Mouse (Mus musculus) left cerebral cortex, postnatal 4 days (tissue): ENCODE data around the gene Stx11. TPM values are rescaled to one million over a fixed set of nuclear protein-coding genes. Genes with fewer than 3 reads are reported as not detected.
"Not testable (repeated sequence)": the region's sequence is repeated elsewhere in the genome, so short reads cannot be mapped to it uniquely, and the experiment has no call there.

Source experiments
- DNase-seq: peaks from one replicate; pipeline ENCODE4 v3.0.0-alpha.2; 2022
- intact Hi-C: fragments of 180-260 bp; cut with DNase I; formaldehyde crosslinking; loops from one replicate; pipeline ENCODE4 v1.15.1; 2025
- total RNA-seq, 2 experiments: library from RNA; stranded (reverse); gene quantifications; 2 replicates each; pipeline ENCODE4 v1.2.3; 2021

Gene Stx11
- total RNA-seq, 2 experiments from 2014 or later = 1.3 to 2.1 TPM

DNA sequence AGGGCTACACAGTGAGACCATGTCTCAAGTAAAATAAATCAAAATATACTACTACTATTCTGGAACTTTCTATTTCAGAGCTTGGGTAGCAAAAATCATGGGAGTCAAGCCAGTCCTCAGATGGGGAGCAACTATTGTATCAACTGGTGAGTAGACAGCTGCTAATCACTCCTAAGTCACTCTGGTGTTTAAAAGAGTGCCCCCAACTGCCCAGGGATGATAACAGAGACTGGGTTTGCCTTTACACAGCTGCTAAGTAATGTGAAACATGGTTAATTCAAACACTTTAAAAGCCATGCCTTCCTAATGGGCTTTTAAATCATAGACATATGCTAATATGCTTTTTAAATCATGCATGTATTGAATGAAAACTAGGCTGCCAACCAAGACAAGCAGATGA, 1.9 kb downstream of the Stx11 start:
- intact Hi-C loops = no loop called here
- DNase-seq = no peak

DNA sequence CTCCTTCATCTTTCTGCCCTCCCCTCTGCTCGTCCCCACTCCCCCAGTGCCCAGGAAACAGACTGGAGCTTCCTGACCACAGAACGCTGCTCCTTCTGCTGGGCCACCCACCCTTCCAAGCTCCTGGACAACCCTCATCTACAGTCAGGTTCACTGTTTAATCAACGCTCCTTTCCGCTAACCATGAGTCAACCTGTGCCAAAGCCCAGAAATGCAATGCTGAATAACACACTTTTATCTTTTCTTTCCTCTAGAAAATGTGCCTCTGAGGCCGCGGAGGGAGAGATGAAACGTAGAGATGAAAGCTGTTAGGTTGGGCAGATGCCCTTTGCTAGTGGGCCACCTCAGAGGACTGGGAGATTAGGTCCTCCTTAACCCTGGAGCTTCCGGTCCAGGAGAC, 2.6 kb downstream of the Stx11 start:
- intact Hi-C loops = no loop called here

GRCm38 (mm10) chr10:12957271-12957670, 6.8 kb downstream of the Stx11 start:
- intact Hi-C loops = no loop called here
- DNase-seq = no peak

More for the DNA sequence above, 2.6 kb downstream of the Stx11 start:
- no peak for DNase-seq

DNA sequence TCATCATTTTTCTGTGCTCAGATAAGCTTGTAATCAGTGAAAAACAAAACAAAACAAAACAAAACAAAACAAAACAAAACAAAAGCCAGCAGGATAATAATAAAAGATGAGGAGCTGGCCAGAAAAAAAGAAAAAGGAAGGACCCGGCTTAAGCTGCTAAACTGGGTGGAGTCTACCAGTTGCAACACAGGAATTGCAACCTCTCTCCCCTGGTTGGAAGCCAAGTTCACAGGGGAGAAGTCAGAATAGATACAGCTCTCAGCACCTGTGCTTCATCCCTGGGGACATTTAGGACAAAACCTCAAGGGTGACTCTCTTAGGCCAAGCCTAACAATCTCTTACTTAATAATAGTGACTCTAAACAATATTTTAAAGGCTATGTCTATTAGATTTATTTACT, 8.3 kb downstream of the Stx11 start:
- intact Hi-C loops = no loop called here
- DNase-seq = no peak

DNA sequence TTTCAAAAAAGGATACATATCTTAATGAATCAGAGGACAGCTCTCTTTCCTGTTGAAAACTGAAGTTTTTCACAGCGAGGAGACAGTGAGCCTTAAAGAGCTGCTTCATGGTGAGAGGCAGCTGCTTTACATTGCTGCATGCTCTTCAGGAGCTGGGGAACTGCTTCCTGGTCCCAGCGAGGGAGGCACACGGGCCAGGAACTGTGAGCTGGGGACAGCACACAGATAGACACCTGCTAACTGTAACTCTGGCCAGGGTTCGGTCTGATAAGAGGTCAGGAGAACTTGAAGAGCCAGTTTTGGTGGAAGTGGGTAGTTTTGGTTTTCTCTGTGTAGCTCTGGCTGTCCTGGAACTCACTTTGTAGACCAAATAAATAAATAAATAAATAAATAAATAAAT, 12.7 kb downstream of the Stx11 start:
- DNase-seq, intact Hi-C loops: not testable (repeated sequence)

DNA sequence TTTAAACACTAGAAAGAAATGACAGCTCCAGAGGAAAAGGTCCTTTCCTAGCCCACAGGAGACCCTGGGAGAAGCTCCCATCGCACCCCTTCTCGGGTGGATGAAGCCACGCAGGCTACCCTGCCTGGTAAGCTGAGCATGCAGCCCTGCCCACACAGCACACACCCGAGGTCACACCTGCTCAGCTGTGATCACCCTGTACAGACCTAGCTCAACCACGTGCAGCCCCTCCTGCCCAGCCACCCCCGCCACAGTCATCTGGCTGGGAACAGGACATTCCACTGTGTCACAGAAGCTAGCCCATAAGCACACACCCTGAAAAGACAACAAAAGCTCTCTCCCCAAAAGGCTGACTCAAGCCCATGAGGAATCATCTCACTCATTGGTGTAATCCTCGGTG, 14.8 kb downstream of the Stx11 start:
- intact Hi-C loops = no loop called here
- DNase-seq = no peak

GRCm38 (mm10) chr10:12947606-12948005, 16.5 kb downstream of the Stx11 start:
- intact Hi-C loops = no loop called here
- no peak for DNase-seq

DNA sequence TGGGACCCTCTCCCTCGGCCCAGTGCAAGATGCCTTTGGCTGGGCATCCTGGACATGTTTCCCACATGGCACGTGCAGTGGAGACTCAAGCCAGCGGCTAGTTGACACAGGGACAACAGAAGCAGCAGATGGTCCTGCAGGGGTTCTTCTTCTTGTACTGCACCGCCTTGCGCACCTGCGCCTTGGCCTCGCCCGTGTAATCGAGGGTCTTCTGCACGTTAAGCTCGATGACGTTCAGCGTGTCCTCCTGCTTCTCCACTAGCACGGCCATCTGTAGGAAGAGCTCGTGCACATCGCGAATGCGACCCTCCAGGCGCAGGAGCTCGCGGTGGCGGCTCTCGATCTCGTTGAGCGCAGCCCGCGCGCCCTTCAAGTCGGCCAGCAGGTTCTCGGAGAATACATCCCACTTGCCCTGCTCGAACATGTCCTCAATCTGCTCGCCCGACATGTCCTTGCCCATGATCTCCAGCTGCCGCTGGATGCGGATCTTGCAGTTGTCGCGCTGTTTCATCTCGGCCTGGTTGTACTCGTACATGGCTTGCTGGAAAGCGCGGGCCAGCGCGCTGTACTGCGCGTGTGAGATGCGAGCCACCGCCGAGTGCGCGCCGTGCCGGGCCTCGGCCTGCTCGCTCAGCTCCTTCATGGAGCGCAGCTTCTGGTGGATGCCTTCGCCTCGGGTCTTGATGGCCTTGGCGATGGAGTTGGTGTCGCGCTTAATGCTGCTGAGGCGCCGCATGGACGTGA, 22.9 kb downstream of the Stx11 start:
- intact Hi-C loops = no loop called here
- peak; percentile 54 for DNase-seq

DNA sequence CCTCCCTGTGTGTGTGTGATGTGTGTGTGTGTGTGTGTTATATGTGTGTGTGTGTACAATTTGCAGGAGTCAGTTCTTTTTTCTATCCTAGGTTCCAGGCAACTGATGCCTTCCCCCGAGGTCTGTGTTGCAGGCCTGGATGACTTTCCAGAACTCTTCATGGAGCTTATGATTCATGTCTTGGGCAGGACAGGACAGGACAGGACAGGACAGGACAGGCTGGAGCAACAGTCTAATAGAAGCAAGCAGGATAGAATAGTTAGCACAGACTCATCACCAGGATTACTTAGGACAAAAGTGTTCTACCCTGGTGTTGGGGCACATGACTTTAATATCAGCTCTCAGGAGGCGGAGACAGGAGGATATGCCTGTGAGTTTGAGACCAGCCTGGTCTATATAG, 25.3 kb downstream of the Stx11 start:
- no peak for DNase-seq
- intact Hi-C loops = no loop called here

DNA sequence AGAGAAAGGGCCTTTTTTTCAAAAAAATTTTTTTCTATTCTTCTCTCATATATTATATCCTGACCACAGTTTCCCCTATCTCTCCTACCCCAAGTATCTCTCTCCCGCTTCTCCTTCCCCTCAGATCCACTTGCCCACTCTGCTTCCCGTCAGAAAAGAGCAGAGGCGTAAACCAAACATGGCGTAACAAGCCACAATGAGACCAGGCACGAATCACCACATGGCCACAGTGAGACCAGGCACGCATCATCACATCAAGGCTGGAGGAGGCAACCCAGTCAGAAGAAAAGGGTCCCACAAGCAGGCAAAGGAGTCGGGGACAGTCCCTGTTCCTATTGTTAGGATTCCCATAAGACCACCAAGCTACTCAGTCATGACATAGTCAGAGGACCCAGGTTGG, 28.0 kb downstream of the Stx11 start:
- no peak for DNase-seq
- intact Hi-C loops = no loop called here

DNA sequence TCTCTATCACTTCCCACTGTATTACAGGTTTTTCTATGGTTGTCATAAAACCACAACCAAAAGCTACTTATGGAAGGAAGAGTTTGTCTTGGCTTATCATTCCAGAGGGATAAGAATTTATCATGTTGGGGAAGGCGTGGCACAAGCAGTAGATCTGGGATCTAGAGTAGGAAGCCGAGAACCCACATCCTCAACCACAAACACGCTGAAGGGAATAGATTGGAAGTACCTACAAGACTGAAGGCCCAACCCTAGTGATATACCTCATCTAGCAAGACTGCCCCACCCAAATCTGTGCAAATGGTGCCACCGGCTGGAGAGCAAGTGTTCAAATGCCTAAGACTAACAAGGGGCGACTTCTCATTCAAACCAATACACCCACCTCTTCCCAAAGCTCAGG, 28.5 kb downstream of the Stx11 start:
- no peak for DNase-seq
- intact Hi-C loops = no loop called here

- peak; percentile 24 for DNase-seq
- intact Hi-C loops = no loop called here
Observed at GRCm38 (mm10) chr10:12931492-12932400, 32.4 kb downstream of the Stx11 start.

GRCm38 (mm10) chr10:12930351-12930905, 33.7 kb downstream of the Stx11 start:
- intact Hi-C loops = no loop called here
- DNase-seq = no peak

DNA sequence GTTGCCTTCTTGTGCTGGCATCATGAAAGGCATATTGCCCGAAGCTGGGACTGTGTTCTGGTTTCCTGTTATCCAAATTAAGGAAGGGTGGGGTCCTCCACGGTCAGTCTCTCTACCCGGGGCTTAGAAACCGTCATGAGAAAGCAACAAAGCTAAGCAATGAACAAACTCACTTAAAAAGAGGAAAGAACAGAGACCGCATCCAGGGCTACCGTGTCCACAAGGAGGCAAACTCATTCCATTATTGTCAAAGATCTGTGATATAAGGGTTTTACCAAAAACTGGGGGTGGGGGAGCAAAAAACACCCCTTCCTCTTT, 34.3 kb downstream of the Stx11 start:
- intact Hi-C loops = loop anchor here (10.0 kb wide), 1 partner anchor 65 kb away; no protein-coding TSS in a partner anchor
- DNase-seq = no peak

GRCm38 (mm10) chr10:12929149-12929856, 34.8 kb downstream of the Stx11 start:
- no peak for DNase-seq
- intact Hi-C loops = loop anchor here (10.0 kb wide), 1 partner anchor 65 kb away; no protein-coding TSS in a partner anchor

DNA sequence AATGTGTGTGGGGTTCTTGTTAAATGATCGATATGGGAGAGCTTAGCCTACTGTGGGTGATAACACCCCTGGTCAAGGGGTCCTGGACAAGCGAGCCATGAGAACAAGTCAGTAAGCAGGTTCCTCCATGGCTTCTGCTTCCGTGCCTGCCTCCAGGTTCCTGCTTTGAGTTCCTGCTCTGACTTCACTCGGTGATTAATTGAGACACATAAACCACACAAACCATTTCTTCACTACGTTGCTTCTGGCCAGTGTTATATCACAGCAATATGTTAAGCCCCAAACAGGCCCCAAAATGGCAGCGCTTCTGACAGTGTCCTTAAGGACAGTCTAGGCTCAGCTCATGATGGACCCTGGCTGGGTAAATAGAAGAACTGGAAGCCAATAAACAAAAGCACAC, 35.9 kb downstream of the Stx11 start:
- intact Hi-C loops = loop anchor here (10.0 kb wide), 1 partner anchor 67 kb away; no protein-coding TSS in a partner anchor
- no peak for DNase-seq

GRCm38 (mm10) chr10:12922574-12923353, 41.3 kb downstream of the Stx11 start:
- DNase-seq = peak; percentile 93
- intact Hi-C loops = loop anchor here (10.0 kb wide), 1 partner anchor 72 kb away; no protein-coding TSS in a partner anchor

DNA sequence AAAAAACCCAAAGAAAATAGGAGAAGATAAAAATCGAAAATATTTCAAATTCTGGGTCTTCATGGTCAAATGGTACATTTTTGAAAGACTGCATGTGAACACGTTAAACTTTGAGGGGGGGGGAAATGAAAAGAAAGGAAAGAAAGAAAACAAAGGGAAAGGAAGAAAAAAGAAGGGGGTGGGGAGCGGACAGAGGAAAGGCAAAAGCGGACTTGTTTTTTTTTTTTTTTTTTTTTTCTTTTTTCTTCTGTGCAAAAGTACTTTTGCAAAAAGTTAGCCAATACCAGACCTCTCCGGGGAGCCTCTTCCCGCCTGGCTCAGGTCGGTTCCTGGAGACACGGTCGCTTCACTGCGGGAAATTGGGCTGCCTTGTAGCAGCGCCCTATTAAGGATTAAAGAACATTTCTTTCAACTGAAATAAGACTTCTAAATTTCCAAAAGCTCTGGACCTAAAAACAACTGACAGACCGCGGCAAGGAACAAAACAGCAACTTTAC, 42.0 kb downstream of the Stx11 start:
- intact Hi-C loops = loop anchor here (10.0 kb wide), 1 partner anchor 73 kb away; no protein-coding TSS in a partner anchor
- DNase-seq = no peak

- intact Hi-C loops = loop anchor here (10.0 kb wide), 1 partner anchor 73 kb away; no protein-coding TSS in a partner anchor
- no peak for DNase-seq
Observed at GRCm38 (mm10) chr10:12921551-12922040, 42.5 kb downstream of the Stx11 start.

DNA sequence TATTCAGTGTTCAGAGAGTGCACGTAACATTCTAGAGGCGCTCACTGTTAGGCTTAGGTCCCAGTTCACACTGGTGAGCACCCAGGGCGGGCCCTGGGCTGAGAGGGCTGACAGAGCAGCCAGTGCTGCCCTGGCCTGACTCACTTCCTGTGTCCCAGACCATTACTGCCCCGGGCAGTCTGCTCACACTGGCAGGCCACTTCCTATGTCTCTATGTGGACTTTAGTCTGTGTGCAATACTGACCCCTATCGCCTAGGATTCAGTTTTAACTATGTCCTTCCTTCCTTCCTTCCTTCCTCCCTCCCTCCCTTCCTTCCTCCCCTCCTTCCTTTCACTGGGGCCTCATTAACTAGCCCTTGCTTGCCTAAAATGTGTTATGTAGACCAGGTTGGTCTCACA, 44.8 kb downstream of the Stx11 start:
- peak; percentile 39 for DNase-seq
- intact Hi-C loops = no loop called here
